Mouse (Mus musculus): ENCODE data around the gene Nqo1.

- no peak for TF ChIP-seq CTCF (IDR thresholded peaks at IDR 0.05; ENCODE audit: control insufficient read depth, insufficient read depth, insufficient replicate concordance, low read depth, low read length)
- no peak for TF ChIP-seq POLR2A (IDR thresholded peaks at IDR 0.05; ENCODE audit: control insufficient read depth, low read depth, low read length)
These were observed 7.6 kb downstream of the Nqo1 start for GRCm38 (mm10) chr8:107395397-107395796.
